Mouse (Mus musculus): ENCODE data around the gene Gm9970. TPM values are rescaled to one million over a fixed set of nuclear protein-coding genes. Genes with fewer than 3 reads are reported as not detected.

The Gm9970 gene
- polyA plus RNA-seq, 1 experiment: not detected

GRCm38 (mm10) chr5:31273018-31273417 lies 32.0 kb upstream of the Gm9970 start:
- Histone ChIP-seq H3K27ac (ENCODE audit: insufficient read depth, low read length) (no peak overlapping the region), H3K27me3 (ENCODE audit: control insufficient read depth, insufficient read depth, low read length, poor library complexity, severe bottlenecking) (no peaks in the 10 kb centered on the region), H3K9me3 (replicated peaks; ENCODE audit: control insufficient read depth, insufficient read depth, low read length, poor library complexity, severe bottlenecking) (no peaks in the 10 kb centered on the region), H3K9ac (ENCODE audit: low read depth, poor library complexity, severe bottlenecking) (no peak overlapping the region), H3K36me3 (ENCODE audit: control insufficient read depth, insufficient read depth, low read length, poor library complexity, severe bottlenecking) (no peaks in the 10 kb centered on the region), H3K4me3 (ENCODE audit: low read depth, low read length) (no peak overlapping the region), H3K4me1 (ENCODE audit: control insufficient read depth, insufficient read depth, low read length) (no peaks in the 10 kb centered on the region)
- TF ChIP-seq POLR2A (IDR thresholded peaks at IDR 0.05; ENCODE audit: insufficient read depth, low read length) (no peak), EP300 (IDR thresholded peaks at IDR 0.05; ENCODE audit: insufficient read depth, low read depth, low read length) (no peak), CTCF (IDR thresholded peaks at IDR 0.05; ENCODE audit: low read depth, low read length) (no peak)

GRCm38 (mm10) chr5:31267686-31268085 lies 26.7 kb upstream of the Gm9970 start:
- no peak for TF ChIP-seq POLR2A (IDR thresholded peaks at IDR 0.05; ENCODE audit: insufficient read depth, low read length)
- TF ChIP-seq EP300 (IDR thresholded peaks at IDR 0.05; ENCODE audit: insufficient read depth, low read depth, low read length): no peak
- TF ChIP-seq CTCF (IDR thresholded peaks at IDR 0.05; ENCODE audit: low read depth, low read length): no peak
- Histone ChIP-seq H3K36me3 (ENCODE audit: control insufficient read depth, insufficient read depth, low read length, poor library complexity, severe bottlenecking) (no peaks in the 10 kb centered on the region), H3K9ac (ENCODE audit: low read depth, poor library complexity, severe bottlenecking) (no peak overlapping the region), H3K27ac (ENCODE audit: insufficient read depth, low read length) (no peak overlapping the region), H3K4me1 (ENCODE audit: control insufficient read depth, insufficient read depth, low read length) (no peaks in the 10 kb centered on the region), H3K9me3 (replicated peaks; ENCODE audit: control insufficient read depth, insufficient read depth, low read length, poor library complexity, severe bottlenecking) (no peaks in the 10 kb centered on the region), H3K4me3 (ENCODE audit: low read depth, low read length) (no peak overlapping the region), H3K27me3 (ENCODE audit: control insufficient read depth, insufficient read depth, low read length, poor library complexity, severe bottlenecking) (no peaks in the 10 kb centered on the region)

GRCm38 (mm10) chr5:31266101-31266500 lies 25.1 kb upstream of the Gm9970 start:
- H3K9me3 ChIP-seq (replicated peaks; ENCODE audit: control insufficient read depth, insufficient read depth, low read length, poor library complexity, severe bottlenecking): no peaks in the 10 kb centered on the region
- H3K27ac ChIP-seq (ENCODE audit: insufficient read depth, low read length): no peak overlapping the region
- H3K4me1 ChIP-seq (ENCODE audit: control insufficient read depth, insufficient read depth, low read length): no peaks in the 10 kb centered on the region
- no peak overlapping the region for H3K9ac ChIP-seq (ENCODE audit: low read depth, poor library complexity, severe bottlenecking)
- TF ChIP-seq EP300 (IDR thresholded peaks at IDR 0.05; ENCODE audit: insufficient read depth, low read depth, low read length) (no peak), POLR2A (IDR thresholded peaks at IDR 0.05; ENCODE audit: insufficient read depth, low read length) (no peak), CTCF (IDR thresholded peaks at IDR 0.05; ENCODE audit: low read depth, low read length) (no peak)
- H3K4me3 ChIP-seq (ENCODE audit: low read depth, low read length): no peak overlapping the region
- no peaks in the 10 kb centered on the region for H3K27me3 ChIP-seq (ENCODE audit: control insufficient read depth, insufficient read depth, low read length, poor library complexity, severe bottlenecking)
- no peaks in the 10 kb centered on the region for H3K36me3 ChIP-seq (ENCODE audit: control insufficient read depth, insufficient read depth, low read length, poor library complexity, severe bottlenecking)

GRCm38 (mm10) chr5:31257616-31258015 lies 16.6 kb upstream of the Gm9970 start:
- Histone ChIP-seq H3K4me1 (ENCODE audit: control insufficient read depth, insufficient read depth, low read length) (peaks cover 2% of the 10 kb centered on the region), H3K27ac (ENCODE audit: insufficient read depth, low read length) (no peak overlapping the region), H3K36me3 (ENCODE audit: control insufficient read depth, insufficient read depth, low read length, poor library complexity, severe bottlenecking) (peaks cover 4% of the 10 kb centered on the region; the same call in 1 of the 2 replicates), H3K9ac (ENCODE audit: low read depth, poor library complexity, severe bottlenecking) (no peak overlapping the region), H3K9me3 (replicated peaks; ENCODE audit: control insufficient read depth, insufficient read depth, low read length, poor library complexity, severe bottlenecking) (no peaks in the 10 kb centered on the region), H3K27me3 (ENCODE audit: control insufficient read depth, insufficient read depth, low read length, poor library complexity, severe bottlenecking) (no peaks in the 10 kb centered on the region), H3K4me3 (ENCODE audit: low read depth, low read length) (no peak overlapping the region)
- TF ChIP-seq EP300 (IDR thresholded peaks at IDR 0.05; ENCODE audit: insufficient read depth, low read depth, low read length): no peak
- no peak for TF ChIP-seq POLR2A (IDR thresholded peaks at IDR 0.05; ENCODE audit: insufficient read depth, low read length)
- no peak for TF ChIP-seq CTCF (IDR thresholded peaks at IDR 0.05; ENCODE audit: low read depth, low read length)

- no peak overlapping the region for H3K4me3 ChIP-seq (ENCODE audit: low read depth, low read length)
- H3K4me1 ChIP-seq (ENCODE audit: control insufficient read depth, insufficient read depth, low read length): peaks cover 2% of the 10 kb centered on the region
- H3K9ac ChIP-seq (ENCODE audit: low read depth, poor library complexity, severe bottlenecking): no peak overlapping the region
- H3K27ac ChIP-seq (ENCODE audit: insufficient read depth, low read length): no peak overlapping the region
- H3K27me3 ChIP-seq (ENCODE audit: control insufficient read depth, insufficient read depth, low read length, poor library complexity, severe bottlenecking): no peaks in the 10 kb centered on the region
- H3K36me3 ChIP-seq (ENCODE audit: control insufficient read depth, insufficient read depth, low read length, poor library complexity, severe bottlenecking): peaks cover 4% of the 10 kb centered on the region; the same call in 1 of the 2 replicates
- TF ChIP-seq POLR2A (IDR thresholded peaks at IDR 0.05; ENCODE audit: insufficient read depth, low read length): no peak
- H3K9me3 ChIP-seq (replicated peaks; ENCODE audit: control insufficient read depth, insufficient read depth, low read length, poor library complexity, severe bottlenecking): no peaks in the 10 kb centered on the region
Measured at GRCm38 (mm10) chr5:31255971-31256370, 14.9 kb upstream of the Gm9970 start.

GRCm38 (mm10) chr5:31255381-31255780 lies 14.3 kb upstream of the Gm9970 start:
- peaks cover 4% of the 10 kb centered on the region; the same call in 1 of the 2 replicates for H3K36me3 ChIP-seq (ENCODE audit: control insufficient read depth, insufficient read depth, low read length, poor library complexity, severe bottlenecking)
- TF ChIP-seq POLR2A (IDR thresholded peaks at IDR 0.05; ENCODE audit: insufficient read depth, low read length) (no peak), CTCF (IDR thresholded peaks at IDR 0.05; ENCODE audit: low read depth, low read length) (no peak), EP300 (IDR thresholded peaks at IDR 0.05; ENCODE audit: insufficient read depth, low read depth, low read length) (no peak)

More at GRCm38 (mm10) chr5:31255381-31255780, 14.3 kb upstream of the Gm9970 start:
- Histone ChIP-seq H3K27ac (ENCODE audit: insufficient read depth, low read length) (no peak overlapping the region), H3K27me3 (ENCODE audit: control insufficient read depth, insufficient read depth, low read length, poor library complexity, severe bottlenecking) (no peaks in the 10 kb centered on the region), H3K4me1 (ENCODE audit: control insufficient read depth, insufficient read depth, low read length) (peaks cover 2% of the 10 kb centered on the region), H3K9ac (ENCODE audit: low read depth, poor library complexity, severe bottlenecking) (no peak overlapping the region), H3K4me3 (ENCODE audit: low read depth, low read length) (no peak overlapping the region), H3K9me3 (replicated peaks; ENCODE audit: control insufficient read depth, insufficient read depth, low read length, poor library complexity, severe bottlenecking) (no peaks in the 10 kb centered on the region)

Measured in ES-Bruce4 (cell line).